Mouse (Mus musculus): ENCODE results near the gene C1qtnf4. TPM values are rescaled to one million over a fixed set of nuclear protein-coding genes. Genes with fewer than 3 reads are reported as not detected.

Gene C1qtnf4
- polyA plus RNA-seq, 1 experiment, result 4.0 TPM

- TF ChIP-seq CTCF (IDR thresholded peaks at IDR 0.05; ENCODE audit: extremely low read depth, insufficient read length, insufficient replicate concordance, low read depth, low read length) (no peak), POLR2A (IDR thresholded peaks at IDR 0.05; ENCODE audit: low read depth, low read length) (no peak)
- WGBS, result 81% methylated on average over 13 of the region's 13 CpGs
- Histone ChIP-seq H3K27ac (ENCODE audit: insufficient read depth, low read depth, low read length) (no peak overlapping the region), H3K4me1 (ENCODE audit: control insufficient read depth, insufficient read depth, insufficient read length, low read length) (no peaks in the 10 kb centered on the region), H3K36me3 (ENCODE audit: control insufficient read depth, insufficient read depth, low read length) (no peaks in the 10 kb centered on the region), H3K4me3 (ENCODE audit: low read depth, low read length) (no peak overlapping the region), H3K27me3 (ENCODE audit: control insufficient read depth, insufficient read depth, low read length) (no peaks in the 10 kb centered on the region)
Observed at GRCm38 (mm10) chr2:90928566-90928965, 42.9 kb downstream of the C1qtnf4 start.

DNA sequence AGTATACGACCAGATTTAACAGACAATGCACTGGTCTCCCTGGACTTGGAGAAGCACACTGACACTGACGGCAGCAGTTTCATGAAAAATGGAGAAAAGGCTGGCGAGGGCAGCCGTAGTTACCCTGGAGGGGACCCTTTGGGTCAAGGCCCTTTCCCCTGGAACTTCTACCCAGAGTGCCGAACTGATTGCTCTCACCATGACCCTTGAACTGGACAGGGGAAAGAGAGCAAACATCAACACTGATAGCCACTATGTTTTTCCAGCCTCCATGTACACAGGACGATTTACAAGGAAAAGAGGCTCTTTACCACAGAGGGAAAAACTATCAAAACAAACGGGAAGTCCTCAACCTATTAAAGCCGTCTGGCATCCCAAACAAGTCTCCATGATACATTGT is 46.2 kb downstream of the C1qtnf4 start:
- H3K27ac ChIP-seq (ENCODE audit: insufficient read depth, low read depth, low read length), result no peak overlapping the region
- WGBS, result 55% methylated on average over 8 of the region's 8 CpGs

DNA sequence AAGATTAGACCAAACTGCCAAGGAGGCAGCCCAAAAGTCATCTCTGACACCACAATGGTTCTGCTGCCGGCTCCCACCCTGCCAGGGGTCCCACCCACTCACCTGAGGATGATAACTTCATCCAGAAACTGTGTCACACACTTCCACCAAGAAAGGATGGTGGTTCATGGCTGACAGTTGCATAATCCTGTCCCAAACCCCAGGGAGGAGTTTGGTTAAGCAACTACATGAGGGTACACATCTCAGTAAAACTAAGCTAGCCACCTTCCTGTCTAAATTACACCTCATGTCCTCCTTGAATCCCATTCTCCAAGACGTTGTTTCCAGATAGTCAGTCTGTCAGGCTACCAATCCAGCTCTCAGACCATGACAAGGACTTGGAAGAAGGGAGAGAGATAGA is 46.6 kb downstream of the C1qtnf4 start:
- no peak overlapping the region for H3K4me3 ChIP-seq (ENCODE audit: low read depth, low read length)
- 59% methylated on average over 2 of the region's 2 CpGs for WGBS
- H3K27me3 ChIP-seq (ENCODE audit: control insufficient read depth, insufficient read depth, low read length), result no peaks in the 10 kb centered on the region
- H3K36me3 ChIP-seq (ENCODE audit: control insufficient read depth, insufficient read depth, low read length), result no peaks in the 10 kb centered on the region
- no peaks in the 10 kb centered on the region for H3K4me1 ChIP-seq (ENCODE audit: control insufficient read depth, insufficient read depth, insufficient read length, low read length)
- no peak overlapping the region for H3K27ac ChIP-seq (ENCODE audit: insufficient read depth, low read depth, low read length)
- TF ChIP-seq POLR2A (IDR thresholded peaks at IDR 0.05; ENCODE audit: low read depth, low read length) (no peak), CTCF (IDR thresholded peaks at IDR 0.05; ENCODE audit: extremely low read depth, insufficient read length, insufficient replicate concordance, low read depth, low read length) (no peak)

More for the DNA sequence above, 46.2 kb downstream of the C1qtnf4 start:
- TF ChIP-seq POLR2A (IDR thresholded peaks at IDR 0.05; ENCODE audit: low read depth, low read length) (no peak), CTCF (IDR thresholded peaks at IDR 0.05; ENCODE audit: extremely low read depth, insufficient read length, insufficient replicate concordance, low read depth, low read length) (no peak)
- Histone ChIP-seq H3K36me3 (ENCODE audit: control insufficient read depth, insufficient read depth, low read length) (no peaks in the 10 kb centered on the region), H3K4me1 (ENCODE audit: control insufficient read depth, insufficient read depth, insufficient read length, low read length) (no peaks in the 10 kb centered on the region), H3K4me3 (ENCODE audit: low read depth, low read length) (no peak overlapping the region), H3K27me3 (ENCODE audit: control insufficient read depth, insufficient read depth, low read length) (no peaks in the 10 kb centered on the region)

DNA sequence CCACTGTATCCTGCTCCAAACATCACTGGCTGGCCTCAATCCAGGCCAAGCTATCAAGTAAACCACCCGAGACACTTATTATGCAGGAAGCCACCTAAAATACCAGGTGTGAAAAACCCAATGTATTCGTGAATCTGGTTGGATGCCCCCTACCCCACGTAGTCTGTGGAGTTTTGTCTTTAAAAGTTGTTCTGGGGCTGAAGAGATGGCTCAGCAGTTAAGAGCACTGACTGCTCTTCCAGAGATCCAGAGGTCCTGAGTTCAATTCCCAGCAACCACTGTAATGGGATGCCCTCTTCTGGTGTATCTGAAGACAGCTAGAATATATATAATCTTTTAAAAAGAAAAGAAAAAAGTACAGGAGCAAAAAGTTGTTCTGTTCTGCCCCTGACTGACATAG is 52.7 kb downstream of the C1qtnf4 start:
- no peak for TF ChIP-seq CTCF (IDR thresholded peaks at IDR 0.05; ENCODE audit: extremely low read depth, insufficient read length, insufficient replicate concordance, low read depth, low read length)
- no peak for TF ChIP-seq POLR2A (IDR thresholded peaks at IDR 0.05; ENCODE audit: low read depth, low read length)
- peaks cover 2% of the 10 kb centered on the region; the same call in 1 of the 2 replicates for H3K4me1 ChIP-seq (ENCODE audit: control insufficient read depth, insufficient read depth, insufficient read length, low read length)
- H3K36me3 ChIP-seq (ENCODE audit: control insufficient read depth, insufficient read depth, low read length), result no peaks in the 10 kb centered on the region
- H3K27ac ChIP-seq (ENCODE audit: insufficient read depth, low read depth, low read length), result no peak overlapping the region
- no peaks in the 10 kb centered on the region for H3K27me3 ChIP-seq (ENCODE audit: control insufficient read depth, insufficient read depth, low read length)
- no peak overlapping the region for H3K4me3 ChIP-seq (ENCODE audit: low read depth, low read length)
- WGBS, result 68% methylated on average over 3 of the region's 3 CpGs

DNA sequence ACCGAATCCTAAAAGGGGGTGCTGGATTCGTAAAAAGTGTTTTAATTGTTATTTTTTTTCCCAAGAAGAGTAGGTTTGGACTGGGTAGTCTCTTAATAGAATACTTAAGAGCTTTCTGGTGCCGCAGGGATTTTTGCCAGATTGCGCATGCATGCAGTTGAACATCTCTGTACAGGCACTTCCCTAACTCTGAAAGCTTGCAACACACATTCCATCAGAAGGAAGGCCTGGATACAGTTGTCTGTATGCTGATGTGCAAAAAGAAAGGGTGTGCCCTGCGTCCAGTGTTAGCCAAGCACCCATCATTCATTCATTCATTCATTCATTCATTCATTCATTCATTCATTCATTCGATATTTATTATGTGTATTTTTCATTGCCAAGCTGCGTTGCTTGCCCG is 54.1 kb downstream of the C1qtnf4 start:
- TF ChIP-seq CTCF (IDR thresholded peaks at IDR 0.05; ENCODE audit: extremely low read depth, insufficient read length, insufficient replicate concordance, low read depth, low read length), result no peak
- no peak for TF ChIP-seq POLR2A (IDR thresholded peaks at IDR 0.05; ENCODE audit: low read depth, low read length)
- H3K4me3 ChIP-seq (ENCODE audit: low read depth, low read length), result peak overlapping the region; percentile 99
- H3K27ac ChIP-seq (ENCODE audit: insufficient read depth, low read depth, low read length), result no peak overlapping the region
- 35% methylated on average over 8 of the region's 8 CpGs for WGBS
- H3K27me3 ChIP-seq (ENCODE audit: control insufficient read depth, insufficient read depth, low read length), result no peaks in the 10 kb centered on the region
- no peaks in the 10 kb centered on the region for H3K36me3 ChIP-seq (ENCODE audit: control insufficient read depth, insufficient read depth, low read length)
- peaks cover 2% of the 10 kb centered on the region; the same call in 1 of the 2 replicates for H3K4me1 ChIP-seq (ENCODE audit: control insufficient read depth, insufficient read depth, insufficient read length, low read length)

Other genes with a start within 250 kb of the C1qtnf4 start
- gene Nup160, start 208.6 kb upstream of the C1qtnf4 start, polyA plus RNA-seq (2012; rRNA removed), result 1.8 and 3.5 TPM in 2 replicates
- gene Fnbp4, start 140.5 kb upstream of the C1qtnf4 start, polyA plus RNA-seq (2012; rRNA removed), result 12.0 and 19.9 TPM in 2 replicates
- 0.08 and 0.22 TPM in 2 replicates for gene Agbl2, start 103.1 kb upstream of the C1qtnf4 start, polyA plus RNA-seq (2012; rRNA removed)
- gene Mtch2, start 38.7 kb upstream of the C1qtnf4 start, polyA plus RNA-seq (2012; rRNA removed), result 45.2 and 85.5 TPM in 2 replicates
- gene Kbtbd4, start 18.9 kb downstream of the C1qtnf4 start, polyA plus RNA-seq (2012; rRNA removed), result 5.9 and 9.6 TPM in 2 replicates
- gene Ndufs3, start 19.0 kb downstream of the C1qtnf4 start, polyA plus RNA-seq (2012; rRNA removed), result 65.7 and 119 TPM in 2 replicates
- gene Celf1, start 54.5 kb downstream of the C1qtnf4 start, polyA plus RNA-seq (2012; rRNA removed), result 16.8 and 25.0 TPM in 2 replicates
- gene Rapsn, start 149.8 kb downstream of the C1qtnf4 start, polyA plus RNA-seq (2012; rRNA removed), result 0.32 and 0.51 TPM in 2 replicates
- gene Psmc3, start 168.1 kb downstream of the C1qtnf4 start, polyA plus RNA-seq (2012; rRNA removed), result 41.9 and 79.4 TPM in 2 replicates
- gene Slc39a13, start 184.6 kb downstream of the C1qtnf4 start, polyA plus RNA-seq (2012; rRNA removed), result 16.9 and 17.8 TPM in 2 replicates
- gene Spi1, start 196.5 kb downstream of the C1qtnf4 start, polyA plus RNA-seq (2012; rRNA removed), result 20.3 and 28.8 TPM in 2 replicates
- 0.04 and 0.05 TPM in 2 replicates for gene Mybpc3, start 232.3 kb downstream of the C1qtnf4 start, polyA plus RNA-seq (2012; rRNA removed)

Data from small intestine, adult 2 months (tissue).